Mouse (Mus musculus) bone marrow, adult 2 months (tissue): ENCODE results near the gene Glb1l. TPM values are rescaled to one million over a fixed set of nuclear protein-coding genes. Genes with fewer than 3 reads are reported as not detected.
A peak's percentile ranks its signal among the peaks of the same experiment; 100 is the strongest.

ENCODE experiments used
- H3K27ac ChIP-seq: fragments of 200-500 bp; 2 replicates; pipeline ENCODE4 v1.5.1; 2012; ENCODE audit warnings: low read depth, mild to moderate bottlenecking, control low read depth, inconsistent platforms, low read length; ENCODE audit not compliant: control insufficient read depth, poor library complexity, insufficient read depth
- H3K4me1 ChIP-seq: fragments of 200-500 bp; 2 replicates; pipeline ENCODE4 v1.6.1; 2011; ENCODE audit warnings: low read length; ENCODE audit not compliant: control insufficient read depth, insufficient read depth
- H3K4me3 ChIP-seq: fragments of 200-500 bp; replicated peaks from 2 replicates; pipeline ENCODE3; 2011; ENCODE audit warnings: mild to moderate bottlenecking, low read depth, low read length, control low read depth; ENCODE audit not compliant: control insufficient read depth
- CTCF ChIP-seq: fragments of 200-500 bp; IDR thresholded peaks from 2 replicates; pipeline ENCODE4 v1.5.1; 2011; ENCODE audit warnings: low read length, control low read depth; ENCODE audit not compliant: control insufficient read depth, insufficient read depth
- POLR2A ChIP-seq: fragments of 200-500 bp; IDR thresholded peaks from 2 replicates; pipeline ENCODE4 v1.6.1; 2011; ENCODE audit warnings: low read depth, mild to moderate bottlenecking, control low read depth, low read length, borderline replicate concordance; ENCODE audit not compliant: control insufficient read depth
- WGBS: fragments of 180-500 bp; shearing (Covaris S2); methylation state at CpG from one replicate; pipeline ENCODE4 v1.1.7; 2018; 5-methylcytosine and 5-hydroxymethylcytosine counted together
- polyA plus RNA-seq: library from polyadenylated mRNA; stranded (reverse); fragments of >200 nt; gene quantifications from 2 replicates; pipeline ENCODE4 v1.2.4, GENCODE M21; 2011; ENCODE audit warnings: low replicate concordance; ENCODE audit not compliant: missing spikeins, insufficient read depth, insufficient read length

The Glb1l gene
- polyA plus RNA-seq, 1 experiment, result 43.6 TPM

GRCm38 (mm10) chr1:75250498-75250897, 39.9 kb upstream of the Glb1l start:
- no peak overlapping the region for H3K4me3 ChIP-seq
- H3K27ac ChIP-seq, result no peak overlapping the region
- TF ChIP-seq POLR2A (no peak), CTCF (no peak)
- 86% methylated on average over 3 of the region's 3 CpGs for WGBS
- peaks cover 1% of the 10 kb centered on the region for H3K4me1 ChIP-seq

- WGBS, result 62% methylated on average over 9 of the region's 9 CpGs
- Histone ChIP-seq H3K4me3 (no peak overlapping the region), H3K27ac (no peak overlapping the region), H3K4me1 (peaks cover 1% of the 10 kb centered on the region)
- no peak for TF ChIP-seq CTCF
- TF ChIP-seq POLR2A, result no peak
Measured at GRCm38 (mm10) chr1:75248041-75248772, 37.6 kb upstream of the Glb1l start.

DNA sequence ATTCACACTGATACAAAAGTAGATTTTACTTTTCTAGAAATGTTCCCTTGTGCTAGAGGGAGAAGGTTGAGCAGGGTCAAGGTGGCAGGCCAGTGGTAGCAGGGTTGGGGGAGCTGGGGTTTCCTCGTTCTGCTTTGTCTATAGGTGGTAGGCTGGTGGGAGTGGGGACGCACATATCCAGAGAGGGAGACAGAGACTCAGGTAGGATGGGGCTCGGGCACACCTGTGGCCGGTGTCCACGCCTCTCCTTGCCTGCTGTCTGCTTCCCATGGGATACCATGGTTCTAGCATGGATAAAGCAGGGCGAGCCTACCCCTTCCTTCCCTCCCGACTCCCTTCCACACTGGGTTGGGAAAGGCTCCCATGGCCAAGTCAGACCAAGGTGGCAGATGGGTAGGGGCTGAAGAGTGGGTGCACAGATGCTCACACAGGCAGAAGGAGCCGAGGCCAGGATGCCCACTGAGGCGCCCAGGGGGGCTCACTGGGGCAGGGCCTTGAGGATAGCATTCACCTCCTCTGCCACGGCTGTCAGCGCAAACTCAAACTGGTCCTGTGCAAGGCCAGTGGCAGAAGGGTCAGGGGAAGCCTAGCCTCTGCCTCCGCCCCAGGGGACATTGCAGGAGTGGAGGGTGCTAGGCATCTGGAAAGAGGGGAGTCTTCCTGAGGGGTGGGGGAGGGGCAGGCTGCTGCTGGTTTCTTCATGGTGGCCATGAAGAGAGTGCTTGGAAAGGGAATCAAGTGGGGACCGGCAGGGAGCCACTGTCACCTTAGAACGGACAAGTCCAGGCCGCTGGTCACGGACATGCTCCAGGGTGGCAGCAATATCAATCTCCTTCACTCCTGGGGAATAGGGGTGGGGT, 36.7 kb upstream of the Glb1l start:
- H3K27ac ChIP-seq, result no peak overlapping the region
- WGBS, result 91% methylated on average over 16 of the region's 16 CpGs
- peaks cover 1% of the 10 kb centered on the region for H3K4me1 ChIP-seq

GRCm38 (mm10) chr1:75244836-75245235, 34.2 kb upstream of the Glb1l start:
- no peaks in the 10 kb centered on the region for H3K4me1 ChIP-seq
- H3K4me3 ChIP-seq, result no peak overlapping the region
- 63% methylated on average over 4 of the region's 4 CpGs for WGBS
- no peak overlapping the region for H3K27ac ChIP-seq
- TF ChIP-seq CTCF, result no peak
- no peak for TF ChIP-seq POLR2A

More for the DNA sequence above, 36.7 kb upstream of the Glb1l start:
- no peak overlapping the region for H3K4me3 ChIP-seq
- no peak for TF ChIP-seq POLR2A
- TF ChIP-seq CTCF, result no peak

DNA sequence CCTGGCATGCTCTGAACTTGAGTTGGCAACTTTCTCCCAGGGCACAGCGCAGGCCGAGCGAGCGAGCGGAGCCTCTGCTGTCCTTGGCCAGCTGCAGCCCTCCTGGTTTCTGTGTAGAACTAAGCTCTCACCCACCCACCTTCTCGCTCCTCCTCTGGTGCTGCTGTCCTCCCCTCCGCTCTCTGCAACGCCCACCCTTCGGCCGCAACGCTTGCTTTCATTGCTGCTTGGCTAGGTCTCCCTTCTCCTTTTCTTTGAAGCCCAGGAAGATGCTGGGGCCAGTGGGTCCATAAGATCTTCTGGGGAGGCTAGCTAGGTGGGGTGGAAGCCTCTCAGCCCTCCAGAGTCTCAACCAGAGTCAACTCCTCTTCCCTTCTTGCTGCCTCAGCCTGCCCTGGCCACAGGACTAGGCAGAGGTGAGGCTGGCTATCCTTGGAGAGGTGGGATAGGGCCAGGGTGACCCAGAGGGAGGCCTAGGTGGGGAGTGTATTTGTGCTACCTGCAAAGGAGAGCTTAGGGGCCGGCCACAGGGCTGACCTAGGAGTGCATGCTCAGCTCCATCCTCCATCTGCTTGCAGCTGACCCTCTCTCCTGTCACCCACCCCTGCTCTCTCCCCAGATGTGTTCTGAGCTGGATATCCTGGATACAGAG, 33.7 kb upstream of the Glb1l start:
- TF ChIP-seq POLR2A, result no peak
- TF ChIP-seq CTCF, result no peak
- 97% methylated on average over 12 of the region's 12 CpGs for WGBS
- no peaks in the 10 kb centered on the region for H3K4me1 ChIP-seq

GRCm38 (mm10) chr1:75243411-75243810, 32.8 kb upstream of the Glb1l start:
- TF ChIP-seq POLR2A (no peak), CTCF (no peak)
- Histone ChIP-seq H3K4me3 (no peak overlapping the region), H3K27ac (no peak overlapping the region), H3K4me1 (no peaks in the 10 kb centered on the region)
- 93% methylated on average over 14 of the region's 14 CpGs for WGBS

More for the DNA sequence above, 33.7 kb upstream of the Glb1l start:
- no peak overlapping the region for H3K4me3 ChIP-seq
- H3K27ac ChIP-seq, result no peak overlapping the region

DNA sequence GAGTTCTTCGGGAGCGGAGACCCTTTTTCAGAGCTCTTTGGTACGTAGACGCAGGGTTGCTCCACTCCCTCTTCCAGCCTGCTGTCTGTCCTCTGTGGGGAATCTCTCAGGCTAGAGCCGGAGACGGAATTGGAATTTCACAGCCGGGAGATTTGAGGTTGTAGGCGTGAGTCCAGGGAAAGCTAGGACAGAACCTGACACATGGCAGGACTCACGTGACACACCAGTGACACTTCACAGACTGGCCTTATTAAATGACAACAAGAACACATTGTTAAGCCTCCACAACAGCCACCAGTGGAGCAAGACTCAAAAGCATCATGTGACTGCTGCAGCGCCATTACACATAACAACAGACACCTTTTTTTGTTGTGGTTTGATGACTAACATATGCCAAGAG, 29.0 kb upstream of the Glb1l start:
- H3K4me1 ChIP-seq, result peaks cover 1% of the 10 kb centered on the region
- TF ChIP-seq CTCF (no peak), POLR2A (no peak)
- H3K4me3 ChIP-seq, result no peak overlapping the region
- WGBS, result 89% methylated on average over 10 of the region's 10 CpGs
- no peak overlapping the region for H3K27ac ChIP-seq

DNA sequence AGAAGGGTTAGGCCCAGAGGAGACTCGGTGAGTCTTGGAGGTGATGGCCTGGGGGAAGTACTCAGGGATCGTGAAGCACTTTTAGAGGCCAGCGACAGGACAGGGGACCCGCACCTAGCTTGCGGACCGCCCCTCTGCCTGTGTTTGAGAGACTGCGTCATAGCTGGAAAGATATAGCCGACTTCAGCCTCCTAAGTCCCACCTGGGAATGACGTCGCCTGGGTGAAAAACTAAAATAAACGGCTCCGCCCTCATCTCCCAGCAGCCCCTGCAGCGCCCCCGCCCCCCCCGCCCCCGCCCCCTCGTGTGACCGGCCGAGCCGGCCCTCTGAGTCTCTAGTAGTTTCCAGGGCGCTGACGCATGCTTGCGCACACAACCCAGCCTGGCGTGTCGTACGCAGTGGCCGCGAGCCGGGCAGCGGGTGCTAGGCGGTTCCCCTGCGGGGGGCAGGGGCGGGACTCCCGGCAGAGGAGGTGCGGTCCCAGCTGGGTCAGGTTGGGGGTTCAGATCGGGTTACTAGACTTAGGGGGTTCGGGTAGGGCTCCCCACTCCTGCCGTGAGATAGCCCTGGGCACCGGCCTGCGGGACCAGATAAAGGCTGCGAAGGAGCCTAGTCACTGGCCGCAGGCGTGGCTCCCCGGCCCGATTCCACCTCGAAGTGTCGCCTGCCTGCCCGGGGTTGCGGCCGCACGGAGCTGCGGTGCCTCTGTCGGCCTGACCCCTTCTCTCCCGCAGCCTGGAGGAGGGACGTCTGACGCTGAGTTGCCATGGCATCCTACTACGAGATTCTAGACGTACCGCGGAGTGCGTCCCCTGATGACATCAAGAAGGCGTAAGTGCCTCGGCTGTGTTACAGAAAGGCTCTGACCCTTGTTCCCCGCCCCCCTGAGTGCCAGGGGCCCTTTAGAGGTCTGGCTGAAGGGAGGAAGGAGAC, 25.8 kb upstream of the Glb1l start, which contains the start of gene Dnajb2:
Gene Dnajb2 (plus strand): TSS at position 290 of the 934 bp plus-strand sequence.
- H3K4me1 ChIP-seq, result peaks cover 1% of the 10 kb centered on the region
- 1% methylated on average over 63 of the region's 64 CpGs for WGBS
- TF ChIP-seq POLR2A, result peak; percentile 80
- TF ChIP-seq CTCF, result no peak
- peak within 1 kb of the TSS; percentile 91 for H3K27ac ChIP-seq
- H3K4me3 ChIP-seq, result peak within 1 kb of the TSS; percentile 69
